Mouse (Mus musculus) sigmoid colon, adult 10 weeks (tissue): ENCODE results near the gene Hist1h4c. TPM values are rescaled to one million over a fixed set of nuclear protein-coding genes. Genes with fewer than 3 reads are reported as not detected.

Experiments
- polyA plus RNA-seq: library from polyadenylated mRNA; stranded (reverse); fragments of 350-450 nt; fragmentation: Illumina TruSeq; extraction: RNeasy Lipid Tissue Mini Kit (QIAGEN cat#74804); gene quantifications from one replicate; pipeline ENCODE4 v1.2.3, GENCODE M21; 2014; ENCODE audit warnings: low read depth, low replicate concordance

Hist1h4c gene
- 2.2 TPM for polyA plus RNA-seq

DNA sequence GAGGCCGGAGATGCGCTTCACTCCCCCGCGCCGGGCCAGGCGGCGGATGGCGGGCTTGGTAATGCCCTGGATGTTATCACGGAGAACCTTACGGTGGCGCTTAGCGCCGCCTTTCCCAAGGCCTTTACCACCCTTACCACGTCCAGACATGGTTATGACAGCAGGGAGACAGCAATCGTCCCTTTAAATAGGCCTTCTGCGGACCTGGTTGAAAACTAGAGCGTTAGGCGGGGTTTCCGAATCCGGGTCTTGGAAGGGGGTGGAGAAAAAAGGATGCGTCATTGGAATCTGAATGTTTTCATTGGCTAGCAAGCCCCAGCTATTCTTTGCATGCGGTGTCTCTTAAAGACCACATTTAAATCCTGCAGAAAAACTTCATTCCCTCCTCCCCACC, at the start of gene Hist1h4c:
Gene Hist1h4c, minus strand, starts transcription at position 155 of the 394 bp plus-strand sequence.

DNA sequence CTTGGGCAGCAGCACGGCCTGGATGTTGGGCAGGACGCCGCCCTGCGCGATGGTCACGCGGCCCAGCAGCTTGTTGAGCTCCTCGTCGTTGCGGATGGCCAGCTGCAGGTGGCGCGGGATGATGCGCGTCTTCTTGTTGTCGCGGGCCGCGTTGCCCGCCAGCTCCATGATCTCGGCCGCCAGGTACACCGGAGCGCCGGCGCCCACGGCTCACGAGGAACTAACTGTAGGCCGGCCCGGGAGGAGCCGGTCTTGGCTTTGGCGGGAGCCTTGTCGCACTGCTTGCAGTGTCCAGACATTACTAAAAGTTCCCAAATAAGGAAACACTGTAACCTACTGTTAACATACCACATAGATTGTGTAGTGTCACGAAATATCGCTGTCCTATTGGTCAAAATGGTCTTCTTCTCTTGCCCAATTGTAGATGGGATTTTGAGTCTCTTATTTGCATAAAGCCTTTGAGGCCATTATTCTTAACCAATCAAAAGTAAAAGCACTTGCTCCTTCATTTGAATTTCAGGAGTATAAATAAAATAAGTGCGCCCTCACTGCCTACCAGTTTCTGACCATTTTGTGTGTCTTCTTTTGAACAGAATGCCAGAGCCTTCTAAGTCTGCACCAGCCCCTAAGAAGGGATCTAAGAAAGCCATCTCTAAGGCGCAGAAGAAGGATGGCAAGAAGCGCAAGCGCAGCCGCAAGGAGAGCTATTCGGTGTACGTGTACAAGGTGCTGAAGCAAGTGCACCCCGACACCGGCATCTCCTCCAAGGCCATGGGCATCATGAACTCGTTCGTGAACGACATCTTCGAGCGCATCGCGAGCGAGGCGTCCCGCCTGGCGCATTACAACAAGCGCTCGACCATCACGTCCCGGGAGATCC, 48.2 kb upstream of the Hist1h4c start, which contains the start of gene Hist1h2bb:
Gene Hist1h2bb, plus strand, starts transcription at position 534 of the 880 bp plus-strand sequence.

DNA sequence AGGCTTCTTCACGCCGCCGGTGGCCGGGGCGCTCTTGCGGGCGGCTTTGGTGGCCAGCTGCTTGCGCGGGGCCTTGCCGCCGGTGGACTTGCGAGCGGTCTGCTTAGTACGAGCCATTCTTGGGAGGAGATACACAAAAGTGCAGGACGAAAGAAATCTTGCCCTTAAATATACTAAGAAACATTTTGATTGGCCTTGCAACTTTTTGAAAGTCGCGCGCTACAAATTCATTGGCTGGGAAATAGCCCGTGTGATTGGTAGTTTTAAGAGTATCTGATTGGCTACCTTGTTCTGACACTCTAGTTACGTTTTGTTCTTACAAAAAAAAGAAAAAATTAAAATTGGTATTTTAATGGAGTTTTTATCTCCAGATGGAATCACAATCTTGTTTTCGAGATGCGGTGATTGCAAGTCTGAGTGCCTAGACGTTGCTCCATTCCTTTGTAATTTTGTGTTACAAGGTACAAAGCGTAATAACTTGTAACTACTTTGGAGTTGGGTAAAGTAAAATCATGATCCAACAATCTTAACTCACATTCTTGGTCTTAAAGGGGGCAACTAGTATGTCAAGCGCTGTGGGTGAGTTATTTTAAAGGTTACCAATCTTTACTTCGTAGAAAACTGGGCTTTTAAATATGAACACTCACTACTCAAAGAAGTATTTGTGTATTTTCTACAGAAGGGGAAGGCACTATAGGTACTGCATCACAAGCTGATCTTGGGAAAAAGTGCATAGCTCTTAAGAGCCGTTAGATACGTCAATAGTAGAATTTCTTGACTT, 47.3 kb upstream of the Hist1h4c start, which contains the start of gene Hist1h3c:
Gene Hist1h3c, minus strand, starts transcription at position 222 of the 781 bp plus-strand sequence.

DNA sequence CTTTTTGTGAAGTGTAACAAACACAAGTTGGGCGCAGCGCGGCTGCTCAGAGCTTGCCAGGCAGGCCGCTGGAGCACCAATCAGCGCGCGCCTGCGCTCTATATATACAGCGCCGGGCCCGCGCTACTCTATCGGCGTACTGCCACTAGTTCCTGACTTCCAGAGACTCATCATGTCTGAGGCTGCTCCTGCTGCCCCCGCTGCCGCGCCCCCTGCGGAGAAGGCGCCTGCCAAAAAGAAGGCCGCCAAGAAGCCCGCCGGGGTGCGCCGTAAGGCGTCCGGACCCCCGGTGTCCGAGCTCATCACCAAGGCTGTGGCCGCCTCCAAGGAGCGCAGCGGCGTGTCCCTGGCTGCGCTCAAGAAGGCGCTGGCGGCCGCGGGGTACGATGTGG, 40.4 kb upstream of the Hist1h4c start, which contains the start of gene Hist1h1c:
Gene Hist1h1c, plus strand, starts transcription at position 132 of the 392 bp plus-strand sequence.

DNA sequence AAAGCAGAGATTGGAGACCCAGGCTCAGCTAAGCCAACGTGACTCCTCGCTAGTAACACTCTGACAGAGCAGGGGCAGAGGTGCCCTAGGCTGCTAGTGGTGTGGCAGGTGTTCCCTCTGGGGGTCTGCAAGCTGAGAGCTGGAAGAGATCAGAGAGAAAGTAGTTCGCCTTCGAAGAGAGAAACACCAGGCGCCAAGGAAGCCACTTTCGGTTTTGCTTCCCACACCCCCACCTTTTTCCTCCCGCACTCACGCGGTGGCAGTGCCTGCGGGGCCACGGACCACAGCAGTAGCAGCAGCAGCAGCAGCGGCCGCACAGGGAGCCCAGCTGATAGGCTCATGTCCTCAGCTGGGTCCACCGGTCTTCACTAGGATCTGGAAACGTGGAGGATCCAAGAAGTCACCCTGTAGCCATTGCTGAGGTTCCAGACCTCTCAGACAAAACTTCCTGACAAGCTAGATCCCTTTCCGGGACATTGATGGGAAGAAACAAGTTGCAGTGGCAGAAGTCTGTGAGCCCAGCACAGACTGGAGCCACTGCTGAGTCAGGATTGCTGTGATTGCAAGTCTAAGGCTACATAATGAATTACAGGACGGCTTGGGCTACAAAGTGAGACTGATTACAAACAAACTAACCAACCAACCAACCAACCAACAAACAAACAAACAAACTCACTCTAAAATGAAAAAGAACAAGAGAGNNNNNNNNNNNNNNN, 12.3 kb upstream of the Hist1h4c start, which contains the start of gene Hfe:
Gene Hfe, minus strand, starts transcription at position 481 of the 716 bp plus-strand sequence.

DNA sequence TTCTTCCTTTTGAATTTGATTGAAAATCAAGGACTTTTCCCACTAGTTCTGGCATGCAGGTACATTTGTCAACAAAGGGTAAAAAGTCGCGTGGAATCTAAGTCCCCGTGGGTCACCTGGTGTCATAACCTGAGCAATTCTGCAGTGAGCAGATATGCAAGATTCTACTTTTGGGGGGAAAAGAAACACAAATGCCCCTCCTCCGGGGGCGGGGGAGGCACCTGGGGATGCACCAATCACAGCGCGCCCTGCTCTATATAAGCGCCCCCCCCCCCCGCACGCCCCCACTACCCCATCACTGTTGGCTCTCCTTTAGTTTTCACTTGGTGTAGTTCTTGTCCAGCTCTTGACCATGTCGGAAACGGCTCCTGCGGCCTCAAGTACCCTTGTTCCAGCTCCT, 2.7 kb downstream of the Hist1h4c start, which contains the start of gene Hist1h1t:
Gene Hist1h1t, plus strand, starts transcription at position 301 of the 400 bp plus-strand sequence.

DNA sequence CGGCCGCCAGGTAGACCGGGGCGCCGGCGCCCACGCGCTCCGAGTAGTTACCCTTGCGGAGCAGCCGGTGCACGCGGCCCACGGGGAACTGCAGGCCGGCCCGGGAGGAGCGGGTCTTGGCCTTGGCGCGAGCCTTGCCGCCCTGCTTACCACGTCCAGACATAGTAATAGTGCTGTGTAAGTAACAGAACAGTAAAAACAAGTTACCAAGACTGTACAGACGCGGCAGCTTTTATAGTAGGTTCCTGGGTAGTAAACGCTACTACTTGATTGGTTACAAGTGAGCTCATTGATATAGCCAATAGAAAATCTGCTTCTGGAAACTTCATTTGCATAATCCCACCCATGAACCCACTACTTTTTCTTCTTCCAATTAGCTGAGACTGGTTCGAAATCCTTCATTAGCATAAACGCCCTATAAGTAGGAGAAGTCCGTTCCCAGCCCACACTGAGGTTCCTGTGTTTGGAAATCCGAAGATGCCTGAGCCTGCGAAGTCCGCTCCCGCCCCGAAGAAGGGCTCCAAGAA, 14.4 kb downstream of the Hist1h4c start, which contains the start of the genes Hist1h2ac and Hist1h2bc:
Gene Hist1h2ac, minus strand, starts transcription at position 194 of the 527 bp plus-strand sequence.
Gene Hist1h2bc, plus strand, starts transcription at position 445 of the 527 bp plus-strand sequence.

Other genes starting within 250 kb of the Hist1h4c start
- gene Btn1a1, start 232.6 kb downstream of the Hist1h4c start, polyA plus RNA-seq: 4.6 TPM
- gene Btn2a2, start 209.6 kb downstream of the Hist1h4c start, polyA plus RNA-seq: not detected
- not detected for gene Hist1h4h, start 167.4 kb downstream of the Hist1h4c start, polyA plus RNA-seq
- not detected for gene Hist1h2af, start 164.5 kb downstream of the Hist1h4c start, polyA plus RNA-seq
- gene Hist1h3g, start 163.0 kb downstream of the Hist1h4c start, polyA plus RNA-seq: not detected
- gene Hist1h2bh, start 155.1 kb downstream of the Hist1h4c start, polyA plus RNA-seq: 2.1 TPM
- gene Hist1h3f, start 154.4 kb downstream of the Hist1h4c start, polyA plus RNA-seq: not detected
- gene Hist1h4f, start 146.8 kb downstream of the Hist1h4c start, polyA plus RNA-seq: not detected
- 3.9 TPM for gene Hist1h1d, start 145.2 kb downstream of the Hist1h4c start, polyA plus RNA-seq
- gene Hist1h3e, start 136.1 kb downstream of the Hist1h4c start, polyA plus RNA-seq: not detected
- gene Hist1h2ae, start 127.2 kb downstream of the Hist1h4c start, polyA plus RNA-seq: not detected
- gene Hist1h2bg, start 127.1 kb downstream of the Hist1h4c start, polyA plus RNA-seq: 3.6 TPM
- gene Hist1h2bf, start 124.3 kb downstream of the Hist1h4c start, polyA plus RNA-seq: not detected
- gene Hist1h2ad, start 124.1 kb downstream of the Hist1h4c start, polyA plus RNA-seq: not detected
- gene Hist1h3d, start 122.7 kb downstream of the Hist1h4c start, polyA plus RNA-seq: 6.7 TPM
- gene Hist1h4d, start 116.9 kb downstream of the Hist1h4c start, polyA plus RNA-seq: 2.3 TPM
- 16.9 TPM for gene Hist1h2be, start 77.3 kb downstream of the Hist1h4c start, polyA plus RNA-seq
- 6.3 TPM for gene Hist1h1e, start 75.9 kb downstream of the Hist1h4c start, polyA plus RNA-seq
- 9.6 TPM for gene Hist1h2ac, start 14.5 kb downstream of the Hist1h4c start, polyA plus RNA-seq
- 364 TPM for gene Hist1h2bc, start 14.3 kb downstream of the Hist1h4c start, polyA plus RNA-seq
- not detected for gene Hist1h1t, start 2.6 kb downstream of the Hist1h4c start, polyA plus RNA-seq
- gene Hfe, start 12.4 kb upstream of the Hist1h4c start, polyA plus RNA-seq: 13.2 TPM
- 96.7 TPM for gene Hist1h1c, start 40.4 kb upstream of the Hist1h4c start, polyA plus RNA-seq
- not detected for gene Hist1h3c, start 47.1 kb upstream of the Hist1h4c start, polyA plus RNA-seq
- gene Hist1h2bb, start 48.3 kb upstream of the Hist1h4c start, polyA plus RNA-seq: not detected
- not detected for gene Hist1h2ab, start 52.7 kb upstream of the Hist1h4c start, polyA plus RNA-seq
- gene Hist1h3b, start 53.8 kb upstream of the Hist1h4c start, polyA plus RNA-seq: not detected
- not detected for gene Hist1h4b, start 58.6 kb upstream of the Hist1h4c start, polyA plus RNA-seq
- gene Hist1h4a, start 62.8 kb upstream of the Hist1h4c start, polyA plus RNA-seq: not detected
- not detected for gene Hist1h3a, start 63.9 kb upstream of the Hist1h4c start, polyA plus RNA-seq
- gene Hist1h1a, start 65.2 kb upstream of the Hist1h4c start, polyA plus RNA-seq: not detected
- 1.1 TPM for gene Trim38, start 71.5 kb upstream of the Hist1h4c start, polyA plus RNA-seq
- gene Slc17a2, start 108.5 kb upstream of the Hist1h4c start, polyA plus RNA-seq: 0.76 TPM
- 0.25 TPM for gene Slc17a3, start 141.0 kb upstream of the Hist1h4c start, polyA plus RNA-seq
- gene Slc17a1, start 169.3 kb upstream of the Hist1h4c start, polyA plus RNA-seq: not detected
- gene Slc17a4, start 216.6 kb upstream of the Hist1h4c start, polyA plus RNA-seq: 85.4 TPM
- not detected for gene Hist1h2ba, start 235.7 kb upstream of the Hist1h4c start, polyA plus RNA-seq
- gene Hist1h2aa, start 236.0 kb upstream of the Hist1h4c start, polyA plus RNA-seq: not detected